Mouse (Mus musculus): ENCODE measurements at regions not wholly inside any gene's neighbourhood (a gene's known extent, or its start where the extent isn't known, plus 50 kb on each side); places are given as distances from the start of the nearest gene placed in this dataset.

GRCm38 (mm10) chr15:97596514-97597081, 109.0 kb downstream of the Rpap3 start:
- no peaks in the 10 kb centered on the region for H3K36me3 ChIP-seq (replicated peaks)
- H3K9me3 ChIP-seq = no peaks in the 10 kb centered on the region
- H3K27ac ChIP-seq = no peak overlapping the region
- peaks cover 32% of the 10 kb centered on the region for H3K4me1 ChIP-seq
- WGBS = 78% methylated on average over 8 of the region's 8 CpGs
- H3K4me3 ChIP-seq (replicated peaks) = no peak overlapping the region
- peaks cover 6% of the 10 kb centered on the region for H3K27me3 ChIP-seq
- no peak overlapping the region for H3K9ac ChIP-seq
- no peak overlapping the region for H3K4me2 ChIP-seq
- no peak for ATAC-seq (ENCODE audit: low FRiP score)

GRCm38 (mm10) chr15:97595284-97595796, 110.3 kb downstream of the Rpap3 start:
- H3K4me3 ChIP-seq (replicated peaks) = no peak overlapping the region
- peaks cover 32% of the 10 kb centered on the region for H3K4me1 ChIP-seq
- no peak overlapping the region for H3K9ac ChIP-seq
- H3K27me3 ChIP-seq = peaks cover 6% of the 10 kb centered on the region
- H3K9me3 ChIP-seq = no peaks in the 10 kb centered on the region
- no peak overlapping the region for H3K27ac ChIP-seq
- no peaks in the 10 kb centered on the region for H3K36me3 ChIP-seq (replicated peaks)
- WGBS = 81% methylated on average over 6 of the region's 6 CpGs
- ATAC-seq (ENCODE audit: low FRiP score) = no peak
- H3K4me2 ChIP-seq = no peak overlapping the region

GRCm38 (mm10) chr15:97593781-97594600, 111.6 kb downstream of the Rpap3 start:
- Histone ChIP-seq H3K27me3 (peaks cover 6% of the 10 kb centered on the region), H3K4me1 (peaks cover 32% of the 10 kb centered on the region), H3K4me2 (no peak overlapping the region), H3K36me3 (replicated peaks) (no peaks in the 10 kb centered on the region), H3K9me3 (no peaks in the 10 kb centered on the region), H3K27ac (no peak overlapping the region), H3K4me3 (replicated peaks) (no peak overlapping the region), H3K9ac (no peak overlapping the region)
- WGBS = 48% methylated on average over 11 of the region's 11 CpGs
- no peak for ATAC-seq (ENCODE audit: low FRiP score)

DNA sequence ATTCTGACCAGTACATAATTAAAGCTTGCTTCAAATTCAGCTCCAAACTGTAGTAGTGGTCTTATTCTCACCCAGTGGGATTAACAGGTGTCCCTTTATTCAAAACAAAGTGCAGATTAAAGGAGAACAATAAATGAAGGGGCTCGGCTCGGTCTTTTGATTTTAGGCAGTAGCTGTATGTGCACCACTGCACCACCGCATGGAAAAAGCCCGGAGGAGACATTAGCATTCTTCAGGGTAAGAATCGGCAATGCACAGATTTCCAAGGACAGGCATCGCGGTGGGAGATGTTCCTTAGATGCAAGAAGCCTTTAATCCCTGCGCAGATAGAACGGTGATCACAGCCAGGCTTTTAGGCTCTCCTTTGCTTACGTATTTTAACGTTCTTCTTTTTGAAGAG, 112.8 kb downstream of the Rpap3 start:
- no peak for ATAC-seq (ENCODE audit: low FRiP score)
- Histone ChIP-seq H3K4me2 (no peak overlapping the region), H3K9ac (no peak overlapping the region), H3K4me1 (peaks cover 26% of the 10 kb centered on the region), H3K27ac (no peak overlapping the region), H3K36me3 (replicated peaks) (no peaks in the 10 kb centered on the region), H3K9me3 (no peaks in the 10 kb centered on the region), H3K4me3 (replicated peaks) (no peak overlapping the region), H3K27me3 (peaks cover 6% of the 10 kb centered on the region)
- WGBS = 67% methylated on average over 11 of the region's 11 CpGs

GRCm38 (mm10) chr15:97591406-97591805, 114.2 kb downstream of the Rpap3 start:
- Histone ChIP-seq H3K4me1 (peaks cover 16% of the 10 kb centered on the region), H3K9ac (no peak overlapping the region), H3K27ac (no peak overlapping the region), H3K4me3 (replicated peaks) (no peak overlapping the region), H3K9me3 (no peaks in the 10 kb centered on the region), H3K4me2 (no peak overlapping the region), H3K27me3 (peaks cover 6% of the 10 kb centered on the region; the same call in 1 of the 2 replicates), H3K36me3 (replicated peaks) (no peaks in the 10 kb centered on the region)
- 78% methylated on average over 4 of the region's 4 CpGs for whole genome bisulfite sequencing
- no peak for ATAC-seq (ENCODE audit: low FRiP score)

DNA sequence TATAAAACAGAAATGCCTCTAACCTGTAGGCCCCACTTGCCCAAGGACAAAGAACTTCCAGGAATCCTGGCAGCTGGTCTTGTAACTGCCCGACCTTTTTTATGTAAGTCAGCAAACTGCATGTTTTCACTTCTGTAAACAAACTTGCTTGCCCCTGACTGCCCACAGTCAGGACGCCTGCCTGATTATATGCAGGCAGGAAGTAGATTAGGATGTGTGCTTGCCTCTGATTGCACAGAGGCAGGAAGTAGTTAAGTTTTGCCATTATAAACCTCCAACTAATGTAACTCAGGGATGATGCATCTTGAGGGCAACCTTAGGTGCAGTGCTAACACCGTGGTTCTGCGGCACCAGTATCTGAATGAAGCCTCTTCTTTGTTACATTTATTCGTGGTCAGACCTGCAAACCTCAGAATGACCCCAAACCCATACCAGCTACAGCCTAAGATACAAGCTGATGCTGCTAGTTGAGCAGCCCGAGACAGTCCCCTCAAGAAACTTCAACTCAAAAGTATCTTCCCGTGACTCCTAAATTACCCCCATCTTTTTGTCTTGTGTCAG, 114.8 kb downstream of the Rpap3 start:
- no peak overlapping the region for H3K27ac ChIP-seq
- H3K36me3 ChIP-seq (replicated peaks) = no peaks in the 10 kb centered on the region
- H3K4me1 ChIP-seq = peaks cover 16% of the 10 kb centered on the region
- no peak overlapping the region for H3K9ac ChIP-seq
- no peak overlapping the region for H3K4me2 ChIP-seq
- peaks cover 6% of the 10 kb centered on the region; the same call in 1 of the 2 replicates for H3K27me3 ChIP-seq
- no peaks in the 10 kb centered on the region for H3K9me3 ChIP-seq
- H3K4me3 ChIP-seq (replicated peaks) = no peak overlapping the region
- 81% methylated on average over 7 of the region's 7 CpGs for WGBS
- ATAC-seq (ENCODE audit: low FRiP score) = no peak

- Histone ChIP-seq H3K27ac (no peak overlapping the region), H3K4me1 (0 out of 2 replicates have a peak, but pooled peaks cover under 1% of the 10 kb centered on the region), H3K9ac (no peak overlapping the region), H3K36me3 (replicated peaks) (no peaks in the 10 kb centered on the region), H3K4me3 (replicated peaks) (no peak overlapping the region), H3K27me3 (no peaks in the 10 kb centered on the region), H3K9me3 (no peaks in the 10 kb centered on the region), H3K4me2 (no peak overlapping the region)
- no peak for ATAC-seq (ENCODE audit: low FRiP score)
- 85% methylated on average over 5 of the region's 5 CpGs for WGBS
These were observed 117.9 kb downstream of the Rpap3 start for GRCm38 (mm10) chr15:97587571-97588205.

GRCm38 (mm10) chr15:97581724-97582154, 123.9 kb downstream of the Rpap3 start:
- Histone ChIP-seq H3K27me3 (no peaks in the 10 kb centered on the region), H3K4me2 (no peak overlapping the region), H3K9me3 (no peaks in the 10 kb centered on the region), H3K36me3 (replicated peaks) (no peaks in the 10 kb centered on the region), H3K27ac (no peak overlapping the region), H3K9ac (no peak overlapping the region), H3K4me3 (replicated peaks) (no peak overlapping the region), H3K4me1 (peaks cover 7% of the 10 kb centered on the region; the same call in 1 of the 2 replicates)
- ATAC-seq (ENCODE audit: low FRiP score) = no peak
- 30% methylated on average over 13 of the region's 13 CpGs for WGBS

- H3K27me3 ChIP-seq = no peaks in the 10 kb centered on the region
- peaks cover 7% of the 10 kb centered on the region; the same call in 1 of the 2 replicates for H3K4me1 ChIP-seq
- H3K9me3 ChIP-seq = no peaks in the 10 kb centered on the region
- no peak overlapping the region for H3K9ac ChIP-seq
- 85% methylated on average over 6 of the region's 6 CpGs for WGBS
- no peaks in the 10 kb centered on the region for H3K36me3 ChIP-seq (replicated peaks)
- H3K27ac ChIP-seq = no peak overlapping the region
- H3K4me3 ChIP-seq (replicated peaks) = no peak overlapping the region
- no peak for ATAC-seq (ENCODE audit: low FRiP score)
- no peak overlapping the region for H3K4me2 ChIP-seq
These were observed 124.9 kb downstream of the Rpap3 start for GRCm38 (mm10) chr15:97580726-97581125.

GRCm38 (mm10) chr15:97578046-97578445, 127.6 kb downstream of the Rpap3 start:
- H3K4me2 ChIP-seq = no peak overlapping the region
- no peak overlapping the region for H3K27ac ChIP-seq
- ATAC-seq (ENCODE audit: low FRiP score) = no peak
- no peaks in the 10 kb centered on the region for H3K36me3 ChIP-seq (replicated peaks)
- peaks cover 7% of the 10 kb centered on the region; the same call in 1 of the 2 replicates for H3K4me1 ChIP-seq
- WGBS = 90% methylated on average over 3 of the region's 3 CpGs
- no peak overlapping the region for H3K9ac ChIP-seq
- H3K27me3 ChIP-seq = no peaks in the 10 kb centered on the region
- no peak overlapping the region for H3K4me3 ChIP-seq (replicated peaks)
- no peaks in the 10 kb centered on the region for H3K9me3 ChIP-seq

DNA sequence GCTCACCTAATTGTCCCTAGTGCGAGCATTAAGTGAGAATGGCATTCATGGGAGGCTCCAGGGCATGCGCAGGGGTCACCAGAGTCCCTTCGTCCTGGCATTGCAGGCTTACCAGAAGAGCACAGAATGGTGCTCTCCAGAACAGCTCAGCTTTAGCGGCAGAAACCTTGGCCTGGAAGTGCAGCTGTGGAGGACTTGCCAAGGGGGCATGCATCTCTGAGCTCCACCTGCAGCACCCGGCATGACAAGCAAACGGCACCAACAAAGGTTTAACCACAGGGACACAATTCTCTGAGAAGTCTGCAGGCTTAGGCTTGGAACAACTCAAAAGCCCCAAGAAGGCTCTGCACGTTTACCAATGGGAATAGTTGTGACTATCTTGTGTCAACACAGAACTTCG, 128.4 kb downstream of the Rpap3 start:
- WGBS = 85% methylated on average over 8 of the region's 8 CpGs
- no peak overlapping the region for H3K4me3 ChIP-seq (replicated peaks)

GRCm38 (mm10) chr15:97572639-97573038, 133.0 kb downstream of the Rpap3 start:
- Histone ChIP-seq H3K27ac (no peak overlapping the region), H3K27me3 (no peaks in the 10 kb centered on the region), H3K9ac (no peak overlapping the region), H3K4me2 (no peak overlapping the region), H3K4me3 (replicated peaks) (no peak overlapping the region), H3K36me3 (replicated peaks) (no peaks in the 10 kb centered on the region), H3K4me1 (no peaks in the 10 kb centered on the region), H3K9me3 (no peaks in the 10 kb centered on the region)
- WGBS = 87% methylated on average over 8 of the region's 8 CpGs
- ATAC-seq (ENCODE audit: low FRiP score) = no peak

More for the DNA sequence above, 128.4 kb downstream of the Rpap3 start:
- no peaks in the 10 kb centered on the region for H3K36me3 ChIP-seq (replicated peaks)
- no peak overlapping the region for H3K9ac ChIP-seq
- ATAC-seq (ENCODE audit: low FRiP score) = no peak
- H3K4me1 ChIP-seq = peaks cover 7% of the 10 kb centered on the region; the same call in 1 of the 2 replicates
- no peaks in the 10 kb centered on the region for H3K9me3 ChIP-seq
- no peaks in the 10 kb centered on the region for H3K27me3 ChIP-seq
- H3K27ac ChIP-seq = no peak overlapping the region
- no peak overlapping the region for H3K4me2 ChIP-seq

All from forebrain, embryonic 12.5 days (tissue).